Mouse (Mus musculus) liver, embryonic 12.5 days (tissue): ENCODE measurements at regions not wholly inside any gene's neighbourhood (a gene's known extent, or its start where the extent isn't known, plus 50 kb on each side); places are given as distances from the start of the nearest gene placed in this dataset.

Experiments used
- ATAC-seq: fragments of 200-750 bp; cut with Nextera tagmentation; 2 replicates; pipeline ENCODE4 v1.8.0; 2017; ENCODE audit warnings: moderate number of reproducible peaks, mild to moderate bottlenecking, moderate library complexity
- H3K27ac ChIP-seq: fragments of 300-500 bp; sonication (generic); 2 replicates; pipeline ENCODE4 v1.5.1; 2016; ENCODE audit warnings: mild to moderate bottlenecking
- H3K27me3 ChIP-seq: fragments of 300-500 bp; sonication (generic); replicated peaks from 2 replicates; pipeline ENCODE4 v1.6.1; 2016; ENCODE audit warnings: mild to moderate bottlenecking, moderate library complexity
- H3K36me3 ChIP-seq: fragments of 300-500 bp; sonication (generic); 2 replicates; pipeline ENCODE4 v1.6.1; 2016; ENCODE audit warnings: mild to moderate bottlenecking, moderate library complexity
- H3K4me1 ChIP-seq: fragments of 300-500 bp; sonication (generic); 2 replicates; pipeline ENCODE4 v1.6.1; 2016
- H3K4me2 ChIP-seq: fragments of 300-500 bp; sonication (generic); 2 replicates; pipeline ENCODE4 v1.6.1; 2016; ENCODE audit warnings: mild to moderate bottlenecking, moderate library complexity
- H3K4me3 ChIP-seq: fragments of 300-500 bp; sonication (generic); 2 replicates; pipeline ENCODE4 v1.5.1; 2016; ENCODE audit warnings: mild to moderate bottlenecking, moderate library complexity
- H3K9ac ChIP-seq: fragments of 300-500 bp; sonication (generic); 2 replicates; pipeline ENCODE4 v1.6.1; 2016; ENCODE audit warnings: mild to moderate bottlenecking, moderate library complexity
- H3K9me3 ChIP-seq: fragments of 300-500 bp; sonication (generic); replicated peaks from 2 replicates; pipeline ENCODE4 v1.6.1; 2016; ENCODE audit warnings: mild to moderate bottlenecking, moderate library complexity
- WGBS: fragments of 180-500 bp; shearing (Covaris S2); methylation state at CpG from one replicate; pipeline ENCODE4 v1.1.7; 2016; ENCODE audit not compliant: insufficient replicate concordance; 5-methylcytosine and 5-hydroxymethylcytosine counted together

DNA sequence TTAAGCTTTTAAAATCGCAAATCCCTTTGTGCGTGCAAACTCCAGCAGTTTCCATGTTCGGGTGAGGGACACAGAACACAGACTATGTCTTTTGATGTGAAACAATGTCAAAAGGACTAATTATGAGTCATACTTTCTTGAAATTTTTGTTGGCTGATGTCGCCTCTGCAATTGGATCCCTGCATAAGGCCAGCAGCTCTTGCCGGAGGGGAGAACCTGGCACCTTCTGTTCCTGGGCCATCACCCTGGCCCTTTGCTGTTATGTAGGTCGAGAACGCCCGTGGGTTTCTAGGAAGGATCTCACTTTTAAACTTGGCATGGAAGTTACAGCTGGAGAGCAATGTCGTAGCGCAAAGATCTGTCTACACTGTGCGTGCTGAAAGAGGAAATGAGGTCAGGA is 397.9 kb downstream of the Zfp536 start:
- no peak overlapping the region for H3K4me3 ChIP-seq
- no peak overlapping the region for H3K27ac ChIP-seq
- peaks cover 11% of the 10 kb centered on the region; the same call in 1 of the 2 replicates for H3K27me3 ChIP-seq
- H3K36me3 ChIP-seq = no peaks in the 10 kb centered on the region
- WGBS = 52% methylated on average over 11 of the region's 11 CpGs
- ATAC-seq = no peak
- H3K4me2 ChIP-seq = no peak overlapping the region
- H3K9me3 ChIP-seq = no peaks in the 10 kb centered on the region
- H3K9ac ChIP-seq = no peak overlapping the region
- no peaks in the 10 kb centered on the region for H3K4me1 ChIP-seq

DNA sequence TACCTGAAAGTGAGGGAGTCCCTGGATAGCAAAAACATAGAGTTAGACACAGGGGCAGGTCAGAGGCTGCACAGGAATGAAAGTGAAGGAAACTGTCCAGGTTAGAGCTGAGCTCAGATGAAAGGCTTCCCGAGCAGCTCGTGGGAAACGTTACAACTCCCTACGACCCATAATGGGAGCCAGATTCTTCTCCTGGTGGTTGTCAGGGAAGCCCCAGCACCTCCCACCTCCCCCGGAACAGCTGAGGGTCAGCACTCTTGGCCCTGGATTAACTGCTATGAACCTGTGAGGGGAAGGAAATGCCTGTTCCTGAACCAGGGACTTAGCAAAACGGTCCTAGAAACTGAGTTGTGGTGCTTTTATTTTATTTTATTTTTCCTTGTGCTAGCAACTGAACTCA is 397.2 kb downstream of the Zfp536 start:
- no peak overlapping the region for H3K27ac ChIP-seq
- H3K9ac ChIP-seq = no peak overlapping the region
- no peaks in the 10 kb centered on the region for H3K4me1 ChIP-seq
- no peak for ATAC-seq
- 23% methylated on average over 6 of the region's 6 CpGs for WGBS
- H3K4me2 ChIP-seq = no peak overlapping the region
- no peaks in the 10 kb centered on the region for H3K9me3 ChIP-seq
- H3K4me3 ChIP-seq = no peak overlapping the region
- peaks cover 11% of the 10 kb centered on the region; the same call in 1 of the 2 replicates for H3K27me3 ChIP-seq
- no peaks in the 10 kb centered on the region for H3K36me3 ChIP-seq

DNA sequence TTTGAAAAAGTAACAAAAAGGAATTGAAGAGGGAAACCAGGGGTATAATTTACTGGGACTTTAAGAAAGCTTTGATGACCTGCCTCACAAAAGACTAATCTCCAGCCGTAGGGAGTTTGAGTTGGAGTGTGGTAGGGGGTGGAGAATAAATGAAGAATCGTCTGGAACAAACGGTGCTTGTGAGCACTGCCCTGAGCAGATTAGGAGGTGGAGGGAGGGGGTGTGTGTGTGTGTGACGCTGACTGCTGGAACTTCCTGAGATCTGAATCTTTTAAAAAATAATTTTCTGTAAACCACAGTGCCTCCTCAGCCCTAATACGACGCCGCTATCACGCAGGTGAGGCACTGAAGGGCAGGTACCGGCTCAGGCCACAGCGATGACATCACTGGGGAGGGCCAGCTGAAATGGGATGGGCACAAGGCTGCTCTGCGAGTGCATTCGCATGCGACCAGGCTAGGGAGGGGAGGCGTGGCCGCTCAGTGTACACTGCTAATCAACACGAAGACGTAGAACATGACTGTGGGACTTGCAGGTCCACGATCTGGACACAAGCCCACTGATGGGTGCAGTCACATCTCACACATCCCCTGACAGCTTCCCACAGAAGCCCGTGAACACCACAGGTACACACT is 395.4 kb downstream of the Zfp536 start:
- H3K4me3 ChIP-seq = no peak overlapping the region
- no peak overlapping the region for H3K9ac ChIP-seq
- no peak overlapping the region for H3K27ac ChIP-seq
- no peaks in the 10 kb centered on the region for H3K36me3 ChIP-seq
- 34% methylated on average over 19 of the region's 19 CpGs for WGBS
- ATAC-seq = peak; percentile 27; the same call in 1 of the 2 replicates
- no peaks in the 10 kb centered on the region for H3K4me1 ChIP-seq
- H3K27me3 ChIP-seq = peaks cover 5% of the 10 kb centered on the region; the same call in 1 of the 2 replicates
- H3K9me3 ChIP-seq = no peaks in the 10 kb centered on the region
- H3K4me2 ChIP-seq = no peak overlapping the region

DNA sequence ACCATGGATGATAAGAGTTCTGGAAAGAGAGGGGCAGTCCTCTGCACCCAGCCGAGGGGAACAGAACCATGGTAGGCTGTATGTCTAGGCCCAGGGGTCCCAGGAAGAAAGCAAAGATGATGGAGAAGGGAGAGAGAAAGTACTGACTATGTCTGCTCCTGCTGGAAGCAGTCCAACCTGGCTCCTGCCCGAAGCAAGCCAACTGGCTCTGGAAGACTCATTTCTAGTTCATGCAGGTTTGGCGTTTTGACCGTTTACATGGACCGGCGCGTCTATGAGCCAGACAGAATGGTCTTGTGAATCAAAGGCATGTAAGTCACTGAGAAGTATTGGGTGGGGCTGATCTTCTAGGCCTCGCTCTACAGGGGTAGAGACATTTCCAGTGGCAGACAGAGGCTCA is 385.6 kb downstream of the Zfp536 start:
- Histone ChIP-seq H3K36me3 (no peaks in the 10 kb centered on the region), H3K27me3 (no peaks in the 10 kb centered on the region), H3K4me2 (no peak overlapping the region), H3K27ac (no peak overlapping the region), H3K9me3 (no peaks in the 10 kb centered on the region), H3K9ac (no peak overlapping the region), H3K4me3 (no peak overlapping the region), H3K4me1 (no peaks in the 10 kb centered on the region)
- WGBS = 76% methylated on average over 8 of the region's 8 CpGs
- no peak for ATAC-seq

DNA sequence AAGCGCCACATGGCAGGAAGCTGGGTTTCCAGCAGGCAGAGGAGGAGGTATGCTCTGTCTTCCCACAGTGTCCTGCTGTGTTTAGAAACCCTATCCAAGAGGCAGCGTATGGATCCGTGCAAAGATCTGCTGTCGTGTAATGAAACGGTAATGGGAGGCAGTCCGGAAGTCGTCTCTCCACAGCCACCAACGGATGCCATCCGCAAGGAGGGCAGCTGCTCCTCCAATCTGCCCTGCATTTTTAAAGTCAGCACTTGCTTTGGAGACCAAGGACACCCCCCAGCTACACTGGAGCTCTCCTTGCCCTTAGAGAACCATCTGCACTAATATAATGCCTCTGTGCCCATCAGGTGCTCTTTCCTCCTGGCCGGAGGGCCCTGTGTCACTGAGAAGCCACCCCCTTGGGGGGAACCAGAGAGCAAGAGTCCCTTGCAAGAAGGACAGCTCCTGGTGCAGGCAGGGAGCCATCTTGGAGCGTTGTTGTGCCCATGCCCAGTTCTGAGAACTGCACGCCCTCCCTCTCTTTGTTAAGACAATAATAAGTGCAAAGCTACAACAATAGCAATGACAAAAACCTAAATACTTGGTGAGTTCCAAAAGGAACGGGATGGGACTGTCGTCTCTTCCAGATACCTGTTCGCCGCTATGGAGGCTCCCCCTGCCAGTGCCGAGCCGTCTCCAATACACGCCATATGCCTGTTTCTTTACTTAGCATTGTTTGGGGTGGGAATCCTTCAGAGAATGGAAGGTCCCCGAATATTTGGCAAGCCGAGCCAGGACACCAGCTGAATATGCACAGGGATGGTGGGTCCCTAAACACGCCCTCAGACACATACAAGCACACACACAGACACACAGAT is 384.4 kb downstream of the Zfp536 start:
- Histone ChIP-seq H3K27me3 (no peaks in the 10 kb centered on the region), H3K4me2 (no peak overlapping the region), H3K4me3 (no peak overlapping the region), H3K4me1 (no peaks in the 10 kb centered on the region), H3K36me3 (no peaks in the 10 kb centered on the region), H3K9me3 (no peaks in the 10 kb centered on the region), H3K27ac (no peak overlapping the region), H3K9ac (no peak overlapping the region)
- ATAC-seq = no peak
- WGBS = 72% methylated on average over 22 of the region's 22 CpGs

DNA sequence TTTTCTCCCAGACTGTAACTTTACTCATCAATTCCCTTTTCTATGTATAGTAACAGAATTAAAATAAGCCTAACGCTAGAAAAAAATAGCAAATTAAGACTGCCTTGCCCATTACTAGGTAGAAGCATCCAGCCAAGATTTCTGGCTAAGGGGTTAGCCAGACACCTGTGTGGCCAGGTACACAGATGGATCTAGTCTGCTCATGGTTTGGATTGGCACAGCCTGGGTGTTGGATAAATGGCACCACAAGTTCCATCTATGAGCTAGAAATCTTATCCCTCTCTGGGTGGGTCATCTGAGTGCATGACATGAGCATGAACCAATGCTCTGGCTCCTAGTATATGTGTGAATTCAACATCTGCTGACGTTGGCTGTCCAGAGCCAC is 383.7 kb downstream of the Zfp536 start:
- no peak for ATAC-seq
- no peak overlapping the region for H3K9ac ChIP-seq
- no peak overlapping the region for H3K27ac ChIP-seq
- H3K9me3 ChIP-seq = no peaks in the 10 kb centered on the region
- no peaks in the 10 kb centered on the region for H3K27me3 ChIP-seq
- H3K4me1 ChIP-seq = no peaks in the 10 kb centered on the region
- 70% methylated on average over 2 of the region's 2 CpGs for WGBS
- no peak overlapping the region for H3K4me3 ChIP-seq
- H3K36me3 ChIP-seq = no peaks in the 10 kb centered on the region
- no peak overlapping the region for H3K4me2 ChIP-seq

DNA sequence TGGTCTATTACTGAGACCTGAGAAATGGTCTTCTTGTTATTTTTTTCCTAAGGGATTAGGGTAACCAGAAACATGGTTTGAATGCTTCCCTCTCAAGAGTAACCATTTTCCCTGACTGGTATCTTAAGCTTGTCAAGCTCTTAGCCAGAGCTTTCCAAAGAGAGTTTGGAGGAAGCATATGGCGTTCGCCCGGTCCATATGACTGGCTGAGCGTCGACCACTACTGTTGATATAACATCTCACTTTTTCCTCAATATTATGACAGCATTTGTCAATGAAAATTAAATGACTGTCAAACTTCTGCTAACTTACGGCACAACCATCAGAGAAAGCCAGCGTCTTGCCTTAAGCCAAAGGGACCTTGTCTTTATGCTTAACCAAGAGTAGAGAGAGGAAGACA is 383.2 kb downstream of the Zfp536 start:
- Histone ChIP-seq H3K36me3 (no peaks in the 10 kb centered on the region), H3K9ac (no peak overlapping the region), H3K4me3 (no peak overlapping the region), H3K27ac (no peak overlapping the region), H3K9me3 (no peaks in the 10 kb centered on the region), H3K4me2 (no peak overlapping the region), H3K4me1 (no peaks in the 10 kb centered on the region), H3K27me3 (no peaks in the 10 kb centered on the region)
- ATAC-seq = no peak
- 74% methylated on average over 7 of the region's 7 CpGs for WGBS

DNA sequence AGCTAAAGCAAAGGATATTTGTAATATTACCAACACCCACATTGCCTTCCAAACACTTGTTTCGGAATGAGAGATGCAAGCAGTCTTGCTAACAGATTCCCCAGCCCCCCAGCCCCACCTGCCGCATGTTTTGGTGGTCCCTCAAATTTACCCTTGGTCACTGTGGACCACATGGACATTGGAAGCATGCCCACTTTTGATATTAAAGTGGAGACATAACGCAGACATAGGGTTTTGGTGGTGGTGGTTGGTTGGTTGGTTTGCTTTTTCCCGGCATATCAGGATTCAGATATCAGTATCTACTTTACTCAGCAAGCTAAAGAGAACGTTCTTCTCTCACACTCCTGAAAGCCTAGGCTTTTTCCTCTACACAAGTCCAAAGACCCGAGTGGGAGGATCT is 381.3 kb downstream of the Zfp536 start:
- Histone ChIP-seq H3K4me3 (no peak overlapping the region), H3K9me3 (no peaks in the 10 kb centered on the region), H3K9ac (no peak overlapping the region), H3K27ac (no peak overlapping the region), H3K4me2 (no peak overlapping the region), H3K27me3 (no peaks in the 10 kb centered on the region), H3K36me3 (no peaks in the 10 kb centered on the region), H3K4me1 (no peaks in the 10 kb centered on the region)
- no peak for ATAC-seq
- 60% methylated on average over 6 of the region's 6 CpGs for WGBS

DNA sequence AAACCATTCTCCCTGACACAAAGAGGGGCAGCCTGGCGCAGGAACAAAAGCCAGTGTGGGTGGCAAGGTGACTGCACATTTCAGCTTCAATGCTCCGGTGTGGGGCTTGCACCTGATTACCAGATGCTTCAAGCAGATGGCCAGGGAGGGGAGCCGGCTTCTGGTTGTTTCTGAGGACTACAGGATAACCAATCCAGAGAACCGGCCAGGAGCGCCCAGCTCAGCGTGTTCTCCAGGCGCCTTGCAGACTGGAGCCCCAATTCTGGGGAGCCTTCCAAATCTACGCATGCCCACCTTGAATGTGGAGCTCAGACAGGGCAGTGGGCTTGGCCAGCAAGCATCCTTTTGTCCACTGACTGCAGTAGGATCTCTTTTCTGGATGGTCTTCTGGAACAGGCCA is 380.8 kb downstream of the Zfp536 start:
- no peak for ATAC-seq
- Histone ChIP-seq H3K9me3 (no peaks in the 10 kb centered on the region), H3K4me3 (no peak overlapping the region), H3K36me3 (no peaks in the 10 kb centered on the region), H3K4me2 (no peak overlapping the region), H3K27me3 (no peaks in the 10 kb centered on the region), H3K9ac (no peak overlapping the region), H3K27ac (no peak overlapping the region), H3K4me1 (no peaks in the 10 kb centered on the region)
- 82% methylated on average over 8 of the region's 8 CpGs for WGBS

DNA sequence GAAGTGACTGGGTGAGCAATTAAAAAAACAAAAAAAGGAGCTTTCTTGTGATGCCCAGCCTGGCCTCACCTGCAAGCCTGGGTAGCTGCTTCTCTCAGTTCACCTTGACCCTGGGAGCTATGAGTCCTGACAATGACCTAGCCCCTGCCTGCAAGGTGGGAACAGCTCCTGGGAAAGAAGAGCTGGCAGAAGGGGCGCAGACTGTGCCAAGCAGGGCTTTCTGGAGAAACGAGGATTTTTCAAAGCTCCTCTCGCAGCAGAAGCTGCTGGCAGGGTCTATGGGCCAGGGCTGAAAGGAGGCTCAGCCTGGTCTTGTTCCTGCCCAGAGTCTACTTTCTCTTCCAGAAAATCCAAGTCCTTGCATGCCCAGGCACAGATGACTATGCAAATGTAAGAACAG is 380.4 kb downstream of the Zfp536 start:
- H3K4me3 ChIP-seq = no peak overlapping the region
- no peak overlapping the region for H3K9ac ChIP-seq
- no peaks in the 10 kb centered on the region for H3K36me3 ChIP-seq
- no peaks in the 10 kb centered on the region for H3K9me3 ChIP-seq
- no peak overlapping the region for H3K4me2 ChIP-seq
- H3K27ac ChIP-seq = no peak overlapping the region
- no peaks in the 10 kb centered on the region for H3K4me1 ChIP-seq
- 49% methylated on average over 3 of the region's 3 CpGs for WGBS
- H3K27me3 ChIP-seq = no peaks in the 10 kb centered on the region
- ATAC-seq = no peak

DNA sequence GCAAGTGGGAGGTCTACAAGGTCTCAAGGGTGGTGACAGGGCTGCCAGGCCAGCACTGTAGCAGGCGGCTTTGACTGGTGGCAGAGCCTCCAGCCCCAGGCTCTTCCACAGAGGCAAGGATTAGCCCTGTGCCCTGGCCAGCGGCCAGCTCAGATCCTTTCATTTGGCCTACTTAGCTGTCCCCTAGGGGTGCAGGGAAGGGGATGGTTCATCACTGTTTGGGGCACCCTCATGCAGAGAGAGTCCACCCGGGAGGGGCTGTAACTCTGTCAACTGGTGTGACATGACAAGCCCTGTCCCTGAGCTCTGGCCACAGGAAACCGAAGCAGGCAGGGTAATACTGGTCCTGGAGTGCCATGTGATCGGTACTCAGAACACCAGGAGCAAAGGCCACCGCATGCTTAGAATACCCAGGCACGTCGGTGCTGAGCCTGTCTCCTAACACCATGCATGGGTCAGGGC is 378.4 kb downstream of the Zfp536 start:
- Histone ChIP-seq H3K4me3 (no peak overlapping the region), H3K4me1 (no peaks in the 10 kb centered on the region), H3K9me3 (no peaks in the 10 kb centered on the region), H3K36me3 (no peaks in the 10 kb centered on the region), H3K27me3 (no peaks in the 10 kb centered on the region), H3K27ac (no peak overlapping the region), H3K4me2 (no peak overlapping the region), H3K9ac (no peak overlapping the region)
- no peak for ATAC-seq
- WGBS = 66% methylated on average over 8 of the region's 8 CpGs

DNA sequence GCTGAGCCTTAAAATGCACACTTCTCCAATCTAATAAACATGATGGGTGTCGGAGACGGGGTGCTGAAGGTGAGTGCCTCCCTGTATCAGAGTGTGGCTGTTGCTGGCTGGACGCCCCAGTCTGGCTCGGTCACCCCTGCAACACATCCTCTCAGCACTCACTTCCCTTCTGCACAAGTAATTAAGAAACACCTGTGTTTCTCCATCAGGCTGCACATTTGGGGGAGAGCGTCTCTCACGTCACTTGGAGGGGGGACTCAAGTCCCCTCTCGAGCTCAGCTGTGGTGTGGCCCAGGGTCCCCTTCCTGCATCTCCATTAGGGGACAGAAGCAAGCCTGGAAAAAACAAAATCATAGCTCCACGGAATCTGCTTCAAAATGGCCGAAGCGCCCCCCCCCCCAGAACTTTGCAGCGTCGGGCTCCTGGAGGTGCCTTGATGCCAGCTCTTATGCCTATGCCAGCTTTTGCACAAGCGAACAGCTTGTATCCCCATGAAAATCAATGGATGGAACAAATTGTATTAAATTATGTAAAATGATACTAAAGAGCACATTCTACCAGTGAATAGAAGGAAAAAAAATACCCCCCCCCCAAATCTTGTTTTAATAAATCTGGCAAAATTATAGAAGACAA is 377.4 kb downstream of the Zfp536 start:
- WGBS = 73% methylated on average over 13 of the region's 13 CpGs
- no peaks in the 10 kb centered on the region for H3K9me3 ChIP-seq
- ATAC-seq = no peak

More for the DNA sequence above, 377.4 kb downstream of the Zfp536 start:
- Histone ChIP-seq H3K4me2 (no peak overlapping the region), H3K27me3 (no peaks in the 10 kb centered on the region), H3K4me1 (no peaks in the 10 kb centered on the region), H3K36me3 (no peaks in the 10 kb centered on the region), H3K9ac (no peak overlapping the region), H3K27ac (no peak overlapping the region), H3K4me3 (no peak overlapping the region)
